Mouse (Mus musculus): ENCODE data around the gene Sfpq. TPM values are rescaled to one million over a fixed set of nuclear protein-coding genes. Genes with fewer than 3 reads are reported as not detected.

Sfpq gene
- polyA plus RNA-seq, 1 experiment from 2014 or later = 179 TPM

- Histone ChIP-seq H3K9ac (replicated peaks) (no peak overlapping the region), H3K4me1 (replicated peaks) (no peaks in the 10 kb centered on the region), H3K27me3 (no peaks in the 10 kb centered on the region), H3K4me3 (replicated peaks) (no peak overlapping the region), H3K36me3 (peaks cover 85% of the 10 kb centered on the region), H3K4me2 (no peak overlapping the region), H3K9me3 (no peaks in the 10 kb centered on the region), H3K27ac (no peak overlapping the region)
- ATAC-seq (ENCODE audit: insufficient number of reproducible peaks, insufficient read depth, low FRiP score, low TSS enrichment, low read depth) = no peak
- WGBS = 92% methylated on average over 3 of the region's 3 CpGs
Measured at GRCm38 (mm10) chr4:127037158-127037557, 16.0 kb downstream of the Sfpq start.

- no peak overlapping the region for H3K27ac ChIP-seq
- H3K27me3 ChIP-seq = no peaks in the 10 kb centered on the region
- H3K4me2 ChIP-seq = no peak overlapping the region
- WGBS = 77% methylated on average over 8 of the region's 8 CpGs
- H3K9ac ChIP-seq (replicated peaks) = no peak overlapping the region
- H3K36me3 ChIP-seq = peaks cover 76% of the 10 kb centered on the region
- H3K4me3 ChIP-seq (replicated peaks) = no peak overlapping the region
- no peaks in the 10 kb centered on the region for H3K4me1 ChIP-seq (replicated peaks)
- 0 out of 2 replicates have a peak, but pooled peaks have one; percentile 2 for ATAC-seq (ENCODE audit: insufficient number of reproducible peaks, insufficient read depth, low FRiP score, low TSS enrichment, low read depth)
- no peaks in the 10 kb centered on the region for H3K9me3 ChIP-seq
Measured at GRCm38 (mm10) chr4:127037908-127038827, 17.0 kb downstream of the Sfpq start.

GRCm38 (mm10) chr4:127038828-127039349, 17.8 kb downstream of the Sfpq start:
- 91% methylated on average over 3 of the region's 3 CpGs for WGBS
- no peak overlapping the region for H3K9ac ChIP-seq (replicated peaks)
- no peak overlapping the region for H3K4me2 ChIP-seq
- H3K36me3 ChIP-seq = peaks cover 68% of the 10 kb centered on the region
- H3K27ac ChIP-seq = no peak overlapping the region
- no peaks in the 10 kb centered on the region for H3K27me3 ChIP-seq
- no peaks in the 10 kb centered on the region for H3K9me3 ChIP-seq
- H3K4me1 ChIP-seq (replicated peaks) = no peaks in the 10 kb centered on the region
- H3K4me3 ChIP-seq (replicated peaks) = no peak overlapping the region
- ATAC-seq (ENCODE audit: insufficient number of reproducible peaks, insufficient read depth, low FRiP score, low TSS enrichment, low read depth) = no peak

- Histone ChIP-seq H3K27ac (no peak overlapping the region), H3K9me3 (no peaks in the 10 kb centered on the region), H3K36me3 (peaks cover 66% of the 10 kb centered on the region), H3K27me3 (no peaks in the 10 kb centered on the region), H3K4me2 (no peak overlapping the region), H3K4me1 (replicated peaks) (no peaks in the 10 kb centered on the region), H3K9ac (replicated peaks) (no peak overlapping the region), H3K4me3 (replicated peaks) (no peak overlapping the region)
- 0 out of 2 replicates have a peak, but pooled peaks have one; percentile 1 for ATAC-seq (ENCODE audit: insufficient number of reproducible peaks, insufficient read depth, low FRiP score, low TSS enrichment, low read depth)
- WGBS = 72% methylated on average over 3 of the region's 3 CpGs
Measured at GRCm38 (mm10) chr4:127039871-127040483, 18.9 kb downstream of the Sfpq start.

GRCm38 (mm10) chr4:127043540-127043939, 22.4 kb downstream of the Sfpq start:
- peaks cover 67% of the 10 kb centered on the region for H3K36me3 ChIP-seq

GRCm38 (mm10) chr4:127051121-127051520, 30.0 kb downstream of the Sfpq start:
- Histone ChIP-seq H3K4me3 (replicated peaks) (no peak overlapping the region), H3K36me3 (peaks cover 86% of the 10 kb centered on the region), H3K27ac (no peak overlapping the region), H3K27me3 (no peaks in the 10 kb centered on the region), H3K4me1 (replicated peaks) (no peaks in the 10 kb centered on the region), H3K4me2 (no peak overlapping the region), H3K9ac (replicated peaks) (no peak overlapping the region), H3K9me3 (no peaks in the 10 kb centered on the region)
- ATAC-seq (ENCODE audit: insufficient number of reproducible peaks, insufficient read depth, low FRiP score, low TSS enrichment, low read depth) = no peak
- 89% methylated on average over 8 of the region's 8 CpGs for WGBS

More at GRCm38 (mm10) chr4:127043540-127043939, 22.4 kb downstream of the Sfpq start:
- H3K27ac ChIP-seq = no peak overlapping the region
- H3K4me3 ChIP-seq (replicated peaks) = no peak overlapping the region
- no peak for ATAC-seq (ENCODE audit: insufficient number of reproducible peaks, insufficient read depth, low FRiP score, low TSS enrichment, low read depth)
- H3K4me2 ChIP-seq = no peak overlapping the region
- H3K27me3 ChIP-seq = no peaks in the 10 kb centered on the region
- WGBS = 86% methylated on average over 4 of the region's 4 CpGs
- no peaks in the 10 kb centered on the region for H3K4me1 ChIP-seq (replicated peaks)
- H3K9ac ChIP-seq (replicated peaks) = no peak overlapping the region
- H3K9me3 ChIP-seq = no peaks in the 10 kb centered on the region

- H3K36me3 ChIP-seq = peaks cover 81% of the 10 kb centered on the region
- WGBS = 90% methylated on average over 5 of the region's 5 CpGs
- H3K27me3 ChIP-seq = no peaks in the 10 kb centered on the region
- no peaks in the 10 kb centered on the region for H3K9me3 ChIP-seq
- no peak overlapping the region for H3K4me3 ChIP-seq (replicated peaks)
- no peak overlapping the region for H3K27ac ChIP-seq
- no peak for ATAC-seq (ENCODE audit: insufficient number of reproducible peaks, insufficient read depth, low FRiP score, low TSS enrichment, low read depth)
- no peak overlapping the region for H3K9ac ChIP-seq (replicated peaks)
- H3K4me1 ChIP-seq (replicated peaks) = no peaks in the 10 kb centered on the region
- H3K4me2 ChIP-seq = no peak overlapping the region
Measured at GRCm38 (mm10) chr4:127053071-127053470, 31.9 kb downstream of the Sfpq start.

GRCm38 (mm10) chr4:127054522-127055198, 33.5 kb downstream of the Sfpq start:
- no peak overlapping the region for H3K9ac ChIP-seq (replicated peaks)
- WGBS = 88% methylated on average over 7 of the region's 7 CpGs
- H3K27me3 ChIP-seq = no peaks in the 10 kb centered on the region
- H3K4me3 ChIP-seq (replicated peaks) = no peak overlapping the region
- 0 out of 2 replicates have a peak, but pooled peaks cover 3% of the 10 kb centered on the region for H3K4me1 ChIP-seq (replicated peaks)
- H3K27ac ChIP-seq = no peak overlapping the region
- H3K4me2 ChIP-seq = no peak overlapping the region
- H3K9me3 ChIP-seq = no peaks in the 10 kb centered on the region
- peaks cover 81% of the 10 kb centered on the region for H3K36me3 ChIP-seq
- no peak for ATAC-seq (ENCODE audit: insufficient number of reproducible peaks, insufficient read depth, low FRiP score, low TSS enrichment, low read depth)

- peak within 1 kb of the TSS; percentile 20; the same call in 1 of the 2 replicates for H3K27ac ChIP-seq
- ATAC-seq (ENCODE audit: insufficient number of reproducible peaks, insufficient read depth, low FRiP score, low TSS enrichment, low read depth) = peak; percentile 82
- 0 out of 2 replicates have a peak, but pooled peaks cover 7% of the 10 kb centered on the region for H3K4me1 ChIP-seq (replicated peaks)
- peak within 1 kb of the TSS; percentile 79 for H3K4me3 ChIP-seq (replicated peaks)
- peaks cover 28% of the 10 kb centered on the region for H3K36me3 ChIP-seq
- no peaks in the 10 kb centered on the region for H3K9me3 ChIP-seq
- peak within 1 kb of the TSS; percentile 75 for H3K9ac ChIP-seq (replicated peaks)
- under 1% methylated on average over 38 of the region's 38 CpGs for WGBS
- peak within 1 kb of the TSS; percentile 82 for H3K4me2 ChIP-seq
- no peaks in the 10 kb centered on the region for H3K27me3 ChIP-seq
Measured at GRCm38 (mm10) chr4:127060585-127061290, 39.6 kb downstream of the Sfpq start, which contains the start of gene Zmym1. Gene Zmym1 (minus strand): TSS chr4:127061152.

GRCm38 (mm10) chr4:127064051-127064450, 42.9 kb downstream of the Sfpq start:
- no peak overlapping the region for H3K4me2 ChIP-seq
- H3K36me3 ChIP-seq = peaks cover 5% of the 10 kb centered on the region; the same call in 1 of the 2 replicates
- H3K9me3 ChIP-seq = peaks cover 5% of the 10 kb centered on the region; the same call in 1 of the 2 replicates
- H3K27me3 ChIP-seq = no peaks in the 10 kb centered on the region
- no peak overlapping the region for H3K27ac ChIP-seq
- H3K4me1 ChIP-seq (replicated peaks) = 0 out of 2 replicates have a peak, but pooled peaks cover 7% of the 10 kb centered on the region
- ATAC-seq (ENCODE audit: insufficient number of reproducible peaks, insufficient read depth, low FRiP score, low TSS enrichment, low read depth) = no peak
- H3K9ac ChIP-seq (replicated peaks) = no peak overlapping the region
- no peak overlapping the region for H3K4me3 ChIP-seq (replicated peaks)
- 48% methylated on average over 1 of the region's 1 CpGs for WGBS
